Mouse (Mus musculus): ENCODE results near the gene Txnip.
"Not testable (repeated sequence)": the region's sequence is repeated elsewhere in the genome, so short reads cannot be mapped to it uniquely, and the experiment has no call there.

Txnip gene

GRCm38 (mm10) chr3:96557694-96558093, at the start of gene Txnip:
TSS of gene Txnip (plus strand) at chr3:96557957.
- peak; percentile 99 for DNase-seq

- DNase-seq: not testable (repeated sequence)
Observed at GRCm38 (mm10) chr3:96507966-96508365, 49.8 kb upstream of the Txnip start.

- DNase-seq: no peak
Observed at GRCm38 (mm10) chr3:96520171-96520570, 37.6 kb upstream of the Txnip start.

- DNase-seq: no peak
Observed at GRCm38 (mm10) chr3:96522149-96522548, 35.6 kb upstream of the Txnip start.

- DNase-seq: no peak
Observed at GRCm38 (mm10) chr3:96524028-96524810, 33.5 kb upstream of the Txnip start.

- DNase-seq: no peak
Observed at GRCm38 (mm10) chr3:96524914-96525313, 32.8 kb upstream of the Txnip start, which contains the start of gene Hfe2. TSS of gene Hfe2 (plus strand) at chr3:96525172.

GRCm38 (mm10) chr3:96526013-96526762, 31.6 kb upstream of the Txnip start:
- no peak for DNase-seq

GRCm38 (mm10) chr3:96526864-96527542, 30.8 kb upstream of the Txnip start:
- no peak for DNase-seq

- no peak for DNase-seq
Observed at GRCm38 (mm10) chr3:96528506-96528905, 29.3 kb upstream of the Txnip start.

- DNase-seq: no peak
Observed at GRCm38 (mm10) chr3:96532050-96532449, 25.7 kb upstream of the Txnip start.

GRCm38 (mm10) chr3:96534300-96534699, 23.5 kb upstream of the Txnip start:
- no peak for DNase-seq

GRCm38 (mm10) chr3:96539316-96539715, 18.4 kb upstream of the Txnip start:
- DNase-seq: no peak

- DNase-seq: no peak
Observed at GRCm38 (mm10) chr3:96540740-96541139, 17.0 kb upstream of the Txnip start.

GRCm38 (mm10) chr3:96541328-96542078, 16.3 kb upstream of the Txnip start:
- no peak for DNase-seq

GRCm38 (mm10) chr3:96542554-96542953, 15.2 kb upstream of the Txnip start:
- no peak for DNase-seq

- peak; percentile 48 for DNase-seq
Observed at GRCm38 (mm10) chr3:96543345-96543744, 14.4 kb upstream of the Txnip start.

GRCm38 (mm10) chr3:96545565-96545964, 12.2 kb upstream of the Txnip start:
- DNase-seq: no peak

- no peak for DNase-seq
Observed at GRCm38 (mm10) chr3:96546880-96547279, 10.9 kb upstream of the Txnip start.

- peak; percentile 85 for DNase-seq
Observed at GRCm38 (mm10) chr3:96547389-96547960, 10.3 kb upstream of the Txnip start.

GRCm38 (mm10) chr3:96548824-96549223, 8.9 kb upstream of the Txnip start:
- no peak for DNase-seq

- DNase-seq: no peak
Observed at GRCm38 (mm10) chr3:96549346-96549745, 8.4 kb upstream of the Txnip start.

- peak; percentile 58 for DNase-seq
Observed at GRCm38 (mm10) chr3:96551203-96551602, 6.6 kb upstream of the Txnip start.

Measured in right cerebral cortex, postnatal 14 days (tissue).